Mouse (Mus musculus): ENCODE results near the gene Snx9.

DNA sequence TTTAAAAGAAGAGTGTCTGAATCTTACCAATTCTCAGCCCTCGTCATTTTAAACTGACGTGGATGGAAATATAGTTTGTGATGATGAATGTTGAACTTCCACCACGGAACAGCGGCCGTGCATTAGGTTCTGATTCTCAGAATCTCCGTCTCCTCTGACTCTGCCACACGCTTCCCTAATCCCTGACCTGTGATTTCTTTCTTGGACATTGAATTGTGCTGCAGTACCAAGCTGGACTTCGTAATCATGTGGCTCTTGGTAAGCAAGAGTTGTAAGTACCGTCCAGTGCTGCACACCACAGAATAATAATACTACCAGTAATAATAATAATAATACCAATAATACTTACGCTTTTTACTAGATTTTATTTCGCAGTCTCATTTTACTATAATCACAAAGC, 29.6 kb downstream of the Snx9 start:
- no peak for TF ChIP-seq CTCF (conservative IDR thresholded peaks at IDR 0.05; ENCODE audit: low read length)
- no peak for TF ChIP-seq NANOG (IDR thresholded peaks at IDR 0.05; ENCODE audit: borderline replicate concordance, low read length)

Data from E14TG2a.4 (cell line).